Mouse (Mus musculus): Measurements from ENCODE around the gene Zfp773. TPM values are rescaled to one million over a fixed set of nuclear protein-coding genes. Genes with fewer than 3 reads are reported as not detected.
"Not testable (repeated sequence)": the region's sequence is repeated elsewhere in the genome, so short reads cannot be mapped to it uniquely, and the experiment has no call there.

Gene Zfp773
- 3.7 and 4.3 TPM in 2 replicates for polyA plus RNA-seq (2016; fragmentation: Nextera tagmentation; extraction: Ambion mirVana)

DNA sequence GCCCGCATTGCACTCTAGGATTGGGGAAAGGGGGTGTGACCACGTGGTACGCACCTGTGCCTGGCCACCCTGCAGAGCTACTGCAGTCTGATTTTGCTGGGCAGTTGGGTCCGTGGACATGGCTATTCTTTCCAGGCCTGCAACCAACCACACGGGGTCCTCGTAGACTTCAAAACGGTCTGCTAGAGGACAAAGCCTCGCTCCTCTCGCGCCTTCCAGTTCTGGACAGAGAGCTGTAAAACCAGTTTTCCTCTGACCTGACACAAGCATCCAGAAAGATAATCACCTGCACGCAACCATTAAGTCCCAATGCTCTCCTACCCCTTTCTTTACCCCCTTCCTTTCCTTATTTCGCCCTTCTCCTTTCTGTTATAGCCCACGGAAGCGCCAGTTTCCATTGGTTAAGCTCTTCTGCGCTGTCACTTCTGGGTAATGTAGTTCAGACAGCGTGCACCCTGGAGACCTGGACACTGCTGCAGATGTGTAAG is at the start of gene Zfp773:
Zfp773 (minus strand) TSS at position 377 of the 488 bp plus-strand sequence.
- H3K4me1 ChIP-seq (replicated peaks), result 0 out of 2 replicates have a peak, but pooled peaks cover 4% of the 10 kb centered on the region
- H3K4me2 ChIP-seq, result peak within 1 kb of the TSS; percentile 56
- peak; percentile 96 for ATAC-seq (ENCODE audit: insufficient number of reproducible peaks, insufficient read depth, low FRiP score, low TSS enrichment, low read depth)
- no peaks in the 10 kb centered on the region for H3K27me3 ChIP-seq
- H3K4me3 ChIP-seq (replicated peaks), result peak within 1 kb of the TSS; percentile 46
- peak within 1 kb of the TSS; percentile 57; the same call in 1 of the 2 replicates for H3K27ac ChIP-seq
- peaks cover 4% of the 10 kb centered on the region for H3K36me3 ChIP-seq
- peak within 1 kb of the TSS; percentile 65 for H3K9ac ChIP-seq (replicated peaks)
- WGBS, result 7% methylated on average over 16 of the region's 16 CpGs
- H3K9me3 ChIP-seq, result no peaks in the 10 kb centered on the region

DNA sequence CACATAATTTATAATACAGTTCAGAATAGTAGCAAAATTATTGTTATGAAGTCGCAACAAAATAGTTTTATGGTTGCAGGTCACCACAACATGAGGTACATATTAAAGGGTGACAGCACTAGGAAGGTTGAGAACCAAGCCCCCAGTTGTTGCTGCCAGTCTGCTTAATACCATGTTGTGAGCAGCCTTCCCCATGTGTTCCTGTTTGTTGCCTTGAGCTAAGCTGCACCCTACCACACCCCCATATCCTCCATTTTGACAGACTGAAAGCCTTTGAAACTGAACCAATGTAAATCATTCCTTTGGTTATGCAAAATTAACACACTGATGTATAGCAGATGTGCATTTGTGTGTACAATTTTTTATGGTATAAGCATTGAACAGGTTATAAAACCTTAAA is 49.3 kb upstream of the Zfp773 start:
- no peak overlapping the region for H3K27ac ChIP-seq
- no peak overlapping the region for H3K4me3 ChIP-seq (replicated peaks)
- no peak for ATAC-seq (ENCODE audit: insufficient number of reproducible peaks, insufficient read depth, low FRiP score, low TSS enrichment, low read depth)

GRCm38 (mm10) chr7:7171227-7172147 is 34.9 kb upstream of the Zfp773 start, which contains the start of gene Zfp418:
TSS of gene Zfp418 (plus strand) at chr7:7171330.
- H3K4me1 ChIP-seq (replicated peaks), result peaks cover 6% of the 10 kb centered on the region
- 2% methylated on average over 26 of the region's 26 CpGs for WGBS
- ATAC-seq (ENCODE audit: insufficient number of reproducible peaks, insufficient read depth, low FRiP score, low TSS enrichment, low read depth), result peak; percentile 92
- peak within 1 kb of the TSS; percentile 71 for H3K9ac ChIP-seq (replicated peaks)
- peak within 1 kb of the TSS; percentile 59 for H3K4me2 ChIP-seq
- H3K4me3 ChIP-seq (replicated peaks), result peak within 1 kb of the TSS; percentile 68
- no peaks in the 10 kb centered on the region for H3K27me3 ChIP-seq
- no peaks in the 10 kb centered on the region for H3K9me3 ChIP-seq
- H3K36me3 ChIP-seq, result peaks cover 16% of the 10 kb centered on the region
- peak within 1 kb of the TSS; percentile 60 for H3K27ac ChIP-seq

More for the DNA sequence above, 49.3 kb upstream of the Zfp773 start:
- no peaks in the 10 kb centered on the region for H3K4me1 ChIP-seq (replicated peaks)
- no peak overlapping the region for H3K9ac ChIP-seq (replicated peaks)
- H3K27me3 ChIP-seq, result no peaks in the 10 kb centered on the region
- no peaks in the 10 kb centered on the region for H3K9me3 ChIP-seq
- WGBS, result 71% methylated on average over 1 of the region's 1 CpGs
- no peak overlapping the region for H3K4me2 ChIP-seq
- peaks cover 28% of the 10 kb centered on the region for H3K36me3 ChIP-seq

- Histone ChIP-seq H3K27ac (no peak overlapping the region), H3K9me3 (peaks cover 11% of the 10 kb centered on the region; the same call in 1 of the 2 replicates), H3K4me1 (replicated peaks) (no peaks in the 10 kb centered on the region), H3K4me2 (no peak overlapping the region), H3K36me3 (no peaks in the 10 kb centered on the region), H3K9ac (replicated peaks) (no peak overlapping the region), H3K4me3 (replicated peaks) (no peak overlapping the region), H3K27me3 (no peaks in the 10 kb centered on the region)
- WGBS, result 89% methylated on average over 15 of the region's 15 CpGs
- no peak for ATAC-seq (ENCODE audit: insufficient number of reproducible peaks, insufficient read depth, low FRiP score, low TSS enrichment, low read depth)
Measured at GRCm38 (mm10) chr7:7145991-7146608, 9.5 kb upstream of the Zfp773 start.

GRCm38 (mm10) chr7:7144215-7144614 is 7.7 kb upstream of the Zfp773 start:
- no peak overlapping the region for H3K4me2 ChIP-seq
- H3K27me3 ChIP-seq, result no peaks in the 10 kb centered on the region
- ATAC-seq (ENCODE audit: insufficient number of reproducible peaks, insufficient read depth, low FRiP score, low TSS enrichment, low read depth), result no peak
- no peak overlapping the region for H3K9ac ChIP-seq (replicated peaks)
- H3K36me3 ChIP-seq, result no peaks in the 10 kb centered on the region
- H3K9me3 ChIP-seq, result peaks cover 11% of the 10 kb centered on the region; the same call in 1 of the 2 replicates
- no peak overlapping the region for H3K27ac ChIP-seq
- no peak overlapping the region for H3K4me3 ChIP-seq (replicated peaks)
- 77% methylated on average over 1 of the region's 1 CpGs for WGBS
- no peaks in the 10 kb centered on the region for H3K4me1 ChIP-seq (replicated peaks)

GRCm38 (mm10) chr7:7132751-7133150 is 3.8 kb downstream of the Zfp773 start:
- Histone ChIP-seq H3K4me1 (replicated peaks) (0 out of 2 replicates have a peak, but pooled peaks cover 4% of the 10 kb centered on the region), H3K27me3 (no peaks in the 10 kb centered on the region), H3K36me3 (peaks cover 4% of the 10 kb centered on the region), H3K9me3 (no peaks in the 10 kb centered on the region), H3K27ac (no peak overlapping the region), H3K4me3 (replicated peaks) (no peak overlapping the region), H3K4me2 (no peak overlapping the region), H3K9ac (replicated peaks) (no peak overlapping the region)
- ATAC-seq (ENCODE audit: insufficient number of reproducible peaks, insufficient read depth, low FRiP score, low TSS enrichment, low read depth), result no peak
- 80% methylated on average over 8 of the region's 8 CpGs for WGBS

GRCm38 (mm10) chr7:7130491-7131124 is 5.9 kb downstream of the Zfp773 start:
- not testable (repeated sequence) for H3K27me3 ChIP-seq; H3K4me3 ChIP-seq (replicated peaks); H3K36me3 ChIP-seq; H3K4me2 ChIP-seq; ATAC-seq (ENCODE audit: insufficient number of reproducible peaks, insufficient read depth, low FRiP score, low TSS enrichment, low read depth); H3K27ac ChIP-seq; H3K9ac ChIP-seq (replicated peaks); H3K9me3 ChIP-seq; H3K4me1 ChIP-seq (replicated peaks)
- WGBS, result 94% methylated on average over 15 of the region's 15 CpGs

- no peaks in the 10 kb centered on the region for H3K4me1 ChIP-seq (replicated peaks)
- no peaks in the 10 kb centered on the region for H3K9me3 ChIP-seq
- no peak overlapping the region for H3K9ac ChIP-seq (replicated peaks)
- 52% methylated on average over 6 of the region's 6 CpGs for WGBS
- H3K27me3 ChIP-seq, result no peaks in the 10 kb centered on the region
- peaks cover 25% of the 10 kb centered on the region for H3K36me3 ChIP-seq
- peak overlapping the region; percentile 59 for H3K4me3 ChIP-seq (replicated peaks)
- peak; percentile 14; the same call in 1 of the 2 replicates for ATAC-seq (ENCODE audit: insufficient number of reproducible peaks, insufficient read depth, low FRiP score, low TSS enrichment, low read depth)
- H3K4me2 ChIP-seq, result peak overlapping the region; percentile 62
- H3K27ac ChIP-seq, result no peak overlapping the region
Measured at GRCm38 (mm10) chr7:7121602-7121980, 15.0 kb downstream of the Zfp773 start.

DNA sequence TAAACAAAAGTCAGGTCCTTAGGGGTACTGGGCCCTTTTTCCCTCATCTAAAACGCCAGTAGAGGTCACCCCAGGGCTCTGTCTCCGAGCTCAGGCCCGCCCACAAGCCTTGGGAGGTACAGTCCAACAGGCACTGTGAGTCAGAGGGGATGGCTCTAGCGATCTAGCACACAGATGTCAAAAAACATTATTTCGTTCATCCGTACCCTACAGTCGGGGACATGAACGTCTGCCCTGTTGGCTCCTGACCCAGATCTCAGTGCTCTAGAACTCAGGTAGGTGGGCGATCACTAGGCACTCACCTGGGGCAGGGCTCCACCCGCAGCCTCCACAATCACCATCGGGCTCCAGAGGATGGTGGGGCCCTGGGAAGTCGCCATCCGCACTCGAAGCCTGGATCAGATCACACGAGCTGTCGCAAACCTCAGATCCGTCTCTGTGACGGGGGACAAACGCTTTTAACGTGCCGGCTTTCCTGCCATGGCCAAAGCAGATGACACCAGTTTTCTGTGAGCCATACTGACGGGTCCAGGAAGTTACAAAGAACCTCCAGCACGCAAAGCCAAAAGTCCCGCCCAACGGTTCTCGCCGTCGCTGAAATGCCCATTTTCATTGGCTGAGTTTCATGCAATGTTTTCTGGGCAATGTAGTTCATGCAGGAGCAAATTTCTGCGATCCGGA is 15.5 kb downstream of the Zfp773 start, which contains the start of gene Zfp954:
Zfp954 (minus strand) TSS at position 568 of the 681 bp plus-strand sequence.
- ATAC-seq (ENCODE audit: insufficient number of reproducible peaks, insufficient read depth, low FRiP score, low TSS enrichment, low read depth), result peak; percentile 91
- WGBS, result under 1% methylated on average over 30 of the region's 30 CpGs
- H3K4me2 ChIP-seq, result peak within 1 kb of the TSS; percentile 62
- peaks cover 30% of the 10 kb centered on the region for H3K36me3 ChIP-seq
- H3K9me3 ChIP-seq, result no peaks in the 10 kb centered on the region
- H3K4me3 ChIP-seq (replicated peaks), result peak within 1 kb of the TSS; percentile 59
- H3K27me3 ChIP-seq, result no peaks in the 10 kb centered on the region
- no peaks in the 10 kb centered on the region for H3K4me1 ChIP-seq (replicated peaks)
- H3K27ac ChIP-seq, result peak within 1 kb of the TSS; percentile 62; the same call in 1 of the 2 replicates
- peak within 1 kb of the TSS; percentile 63 for H3K9ac ChIP-seq (replicated peaks)

DNA sequence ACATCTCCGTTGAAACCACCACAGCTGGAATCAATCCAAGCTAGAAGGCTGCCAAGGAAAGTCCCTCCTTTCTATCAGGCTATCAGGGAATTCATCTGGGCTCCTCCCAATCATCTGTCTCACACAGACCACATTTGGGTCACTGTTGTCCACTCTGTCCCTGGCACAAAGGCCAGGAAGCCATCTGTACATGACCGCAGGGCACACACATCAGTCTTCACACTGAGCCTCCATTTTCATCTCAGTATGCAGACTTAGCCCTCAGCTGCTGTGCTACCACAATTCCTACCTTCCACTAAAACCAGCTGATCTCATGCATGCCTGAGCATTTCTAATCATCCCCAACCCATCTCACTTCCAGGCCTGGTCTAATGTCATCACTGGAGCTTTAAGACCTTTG is 18.1 kb downstream of the Zfp773 start:
- H3K4me3 ChIP-seq (replicated peaks), result no peak overlapping the region

More for the DNA sequence above, 18.1 kb downstream of the Zfp773 start:
- no peak overlapping the region for H3K27ac ChIP-seq
- no peak overlapping the region for H3K4me2 ChIP-seq
- 93% methylated on average over 2 of the region's 2 CpGs for WGBS
- ATAC-seq (ENCODE audit: insufficient number of reproducible peaks, insufficient read depth, low FRiP score, low TSS enrichment, low read depth), result no peak
- no peaks in the 10 kb centered on the region for H3K9me3 ChIP-seq
- no peaks in the 10 kb centered on the region for H3K4me1 ChIP-seq (replicated peaks)
- H3K27me3 ChIP-seq, result no peaks in the 10 kb centered on the region
- no peak overlapping the region for H3K9ac ChIP-seq (replicated peaks)
- H3K36me3 ChIP-seq, result peaks cover 53% of the 10 kb centered on the region

All from limb, embryonic 12.5 days (tissue).